Mouse (Mus musculus): ENCODE measurements around the gene Wnt9a. TPM values are rescaled to one million over a fixed set of nuclear protein-coding genes. Genes with fewer than 3 reads are reported as not detected.
"Not testable (repeated sequence)": the region's sequence is repeated elsewhere in the genome, so short reads cannot be mapped to it uniquely, and the experiment has no call there.

The Wnt9a gene
- polyA plus RNA-seq, 1 experiment from 2014 or later, result 4.1 TPM

- WGBS, result 74% methylated on average over 10 of the region's 10 CpGs
- Histone ChIP-seq H3K27ac (no peak overlapping the region), H3K27me3 (ENCODE audit: insufficient read depth, poor library complexity, severe bottlenecking) (peaks cover 99% of the 10 kb centered on the region), H3K4me1 (no peaks in the 10 kb centered on the region), H3K9me3 (no peaks in the 10 kb centered on the region), H3K4me3 (no peak overlapping the region), H3K36me3 (no peaks in the 10 kb centered on the region)
- no peak for DNase-seq (ENCODE audit: low spot score)
These were observed 23.8 kb upstream of the Wnt9a start for GRCm38 (mm10) chr11:59282933-59283332.

GRCm38 (mm10) chr11:59284146-59284545 is 22.6 kb upstream of the Wnt9a start:
- Histone ChIP-seq H3K9me3 (no peaks in the 10 kb centered on the region), H3K4me3 (no peak overlapping the region), H3K36me3 (no peaks in the 10 kb centered on the region), H3K27me3 (ENCODE audit: insufficient read depth, poor library complexity, severe bottlenecking) (peaks cover 99% of the 10 kb centered on the region), H3K4me1 (peaks cover 5% of the 10 kb centered on the region; the same call in 1 of the 2 replicates), H3K27ac (no peak overlapping the region)
- 11% methylated on average over 14 of the region's 14 CpGs for WGBS
- no peak for DNase-seq (ENCODE audit: low spot score)

DNA sequence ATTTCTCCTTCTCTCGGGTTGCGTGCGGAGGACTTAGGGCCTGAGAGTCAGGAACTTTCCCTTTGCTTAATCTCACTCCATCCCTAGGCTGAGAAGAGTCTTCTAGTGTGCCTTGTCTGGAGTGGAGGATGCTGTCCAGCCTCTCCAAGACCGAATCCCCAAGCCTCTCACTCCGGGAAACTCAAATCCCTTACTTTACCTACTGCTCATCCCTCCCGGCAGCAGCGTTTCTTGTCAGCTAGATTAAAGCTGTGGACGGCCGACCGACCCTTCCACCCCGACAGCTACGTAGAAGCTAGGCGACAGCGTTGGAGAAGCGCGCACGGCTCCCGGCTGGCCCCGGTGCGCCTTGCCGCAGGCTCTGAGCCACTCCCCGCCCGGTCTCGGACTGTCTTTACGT is 17.0 kb upstream of the Wnt9a start:
- H3K36me3 ChIP-seq, result no peaks in the 10 kb centered on the region
- peaks cover 95% of the 10 kb centered on the region for H3K27me3 ChIP-seq (ENCODE audit: insufficient read depth, poor library complexity, severe bottlenecking)
- no peaks in the 10 kb centered on the region for H3K9me3 ChIP-seq
- H3K27ac ChIP-seq, result no peak overlapping the region
- under 1% methylated on average over 25 of the region's 25 CpGs for WGBS
- H3K4me1 ChIP-seq, result peaks cover 16% of the 10 kb centered on the region
- peak overlapping the region; percentile 45; the same call in 1 of the 2 replicates for H3K4me3 ChIP-seq
- no peak for DNase-seq (ENCODE audit: low spot score)

DNA sequence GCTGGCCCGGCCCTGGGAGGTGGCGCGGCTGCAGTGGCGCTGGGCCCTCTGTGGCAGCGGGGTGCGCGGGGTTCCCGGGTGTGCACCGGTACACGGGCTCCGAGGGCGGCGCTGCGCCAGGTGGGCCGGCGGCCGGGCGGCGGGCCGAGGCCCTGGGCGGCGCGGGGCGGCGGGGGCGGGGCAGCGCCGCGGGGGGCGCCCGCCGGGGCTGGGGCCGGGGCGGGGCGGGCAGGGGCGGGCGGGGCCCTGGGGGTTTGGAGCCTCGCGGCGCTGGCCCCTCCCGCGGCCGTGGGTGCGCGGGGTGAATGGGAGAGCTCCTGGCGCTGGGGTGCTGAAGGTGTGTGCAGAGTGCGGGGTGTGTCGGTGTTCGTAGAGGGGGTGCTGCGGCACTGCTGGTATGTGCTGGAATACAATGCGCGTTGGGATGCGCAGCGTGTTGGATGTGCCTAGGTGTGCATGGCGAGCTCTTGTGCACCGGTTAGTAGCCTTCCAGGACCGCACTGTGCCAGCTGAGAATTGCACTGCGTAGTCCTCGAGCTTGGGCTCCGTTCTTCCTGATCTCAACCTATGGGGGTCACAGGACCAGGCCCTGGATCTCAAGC is 15.9 kb upstream of the Wnt9a start, which contains the start of gene Wnt3a:
Gene Wnt3a (minus strand): TSS at position 51 of the 602 bp plus-strand sequence.
- no peaks in the 10 kb centered on the region for H3K9me3 ChIP-seq
- H3K27me3 ChIP-seq (ENCODE audit: insufficient read depth, poor library complexity, severe bottlenecking), result peaks cover 90% of the 10 kb centered on the region
- WGBS, result 3% methylated on average over 60 of the region's 60 CpGs
- DNase-seq (ENCODE audit: low spot score), result no peak
- peaks cover 16% of the 10 kb centered on the region for H3K4me1 ChIP-seq
- peak within 1 kb of the TSS; percentile 45 for H3K4me3 ChIP-seq
- H3K36me3 ChIP-seq, result no peaks in the 10 kb centered on the region
- no peak within 1 kb of the TSS for H3K27ac ChIP-seq

DNA sequence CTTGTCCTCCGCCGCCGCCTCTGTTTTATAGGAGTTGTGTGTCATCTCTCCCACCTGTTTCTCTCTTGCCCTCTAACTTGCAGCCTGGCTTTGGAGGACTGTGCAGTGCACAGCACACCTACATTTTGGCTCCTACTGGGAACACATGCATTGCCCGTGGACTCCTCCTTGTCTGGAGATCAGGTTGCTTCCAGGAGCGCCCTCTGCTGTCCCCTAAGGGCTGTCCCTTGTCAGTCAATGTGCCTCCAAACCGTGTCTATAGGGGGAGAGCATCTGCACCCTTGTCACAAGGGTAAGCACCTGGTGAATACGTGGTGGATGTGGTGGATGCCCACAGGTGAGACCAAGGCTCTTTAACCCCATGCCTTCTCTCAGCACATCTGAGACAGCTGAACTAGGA is 13.1 kb upstream of the Wnt9a start:
- Histone ChIP-seq H3K9me3 (no peaks in the 10 kb centered on the region), H3K27me3 (ENCODE audit: insufficient read depth, poor library complexity, severe bottlenecking) (peaks cover 89% of the 10 kb centered on the region), H3K27ac (no peak overlapping the region), H3K4me1 (peaks cover 16% of the 10 kb centered on the region), H3K36me3 (no peaks in the 10 kb centered on the region), H3K4me3 (no peak overlapping the region)
- 24% methylated on average over 7 of the region's 7 CpGs for WGBS
- no peak for DNase-seq (ENCODE audit: low spot score)

GRCm38 (mm10) chr11:59297941-59298340 is 8.8 kb upstream of the Wnt9a start:
- Histone ChIP-seq H3K36me3 (no peaks in the 10 kb centered on the region), H3K27ac (no peak overlapping the region), H3K4me3 (no peak overlapping the region), H3K4me1 (no peaks in the 10 kb centered on the region), H3K27me3 (ENCODE audit: insufficient read depth, poor library complexity, severe bottlenecking) (peaks cover 78% of the 10 kb centered on the region), H3K9me3 (no peaks in the 10 kb centered on the region)
- 16% methylated on average over 7 of the region's 7 CpGs for WGBS
- DNase-seq (ENCODE audit: low spot score), result no peak

DNA sequence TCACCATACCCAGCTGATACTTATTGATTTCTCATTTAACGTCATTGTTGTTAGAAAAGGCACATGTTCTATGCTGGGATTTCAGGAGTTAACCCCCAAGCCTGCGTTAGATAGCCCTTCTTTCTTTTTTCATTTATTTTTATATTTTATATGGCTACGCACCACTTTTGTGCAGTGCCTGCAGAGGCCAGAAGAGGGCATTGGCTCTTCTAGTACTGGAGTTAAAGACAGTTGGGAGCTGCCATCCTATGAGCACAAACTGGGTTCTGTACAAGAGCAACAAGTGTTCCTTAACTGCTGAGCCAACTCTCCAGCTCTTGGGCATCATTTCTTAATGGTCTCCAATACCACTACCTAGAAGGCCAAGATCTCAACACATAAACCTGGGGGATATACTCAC is 6.5 kb upstream of the Wnt9a start:
- H3K27ac ChIP-seq, result no peak overlapping the region
- H3K27me3 ChIP-seq (ENCODE audit: insufficient read depth, poor library complexity, severe bottlenecking), result peaks cover 87% of the 10 kb centered on the region
- 23% methylated on average over 3 of the region's 3 CpGs for WGBS
- DNase-seq (ENCODE audit: low spot score), result no peak
- H3K4me3 ChIP-seq, result no peak overlapping the region
- peaks cover 3% of the 10 kb centered on the region; the same call in 1 of the 2 replicates for H3K4me1 ChIP-seq
- H3K9me3 ChIP-seq, result no peaks in the 10 kb centered on the region
- no peaks in the 10 kb centered on the region for H3K36me3 ChIP-seq

DNA sequence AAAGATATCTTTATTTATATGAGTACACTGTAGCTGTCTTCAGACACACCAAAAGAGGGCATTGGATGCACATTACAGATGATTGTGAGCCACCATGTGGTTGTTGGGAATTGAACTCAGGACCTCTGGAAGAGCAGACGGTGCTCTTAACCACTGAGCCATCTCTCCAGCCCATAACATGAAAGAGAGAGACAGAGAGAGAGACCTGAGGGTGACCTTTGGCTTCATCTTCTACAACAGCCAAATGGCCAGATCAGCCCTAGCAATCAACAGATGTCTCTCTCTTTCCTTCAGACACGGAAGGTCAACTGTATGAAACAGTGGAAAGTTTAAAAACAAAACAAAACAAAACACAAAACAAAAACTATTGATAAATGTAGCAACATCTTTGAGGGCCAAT is 5.7 kb upstream of the Wnt9a start:
- not testable (repeated sequence) for H3K4me1 ChIP-seq; DNase-seq (ENCODE audit: low spot score); H3K27ac ChIP-seq; H3K4me3 ChIP-seq; H3K36me3 ChIP-seq; H3K9me3 ChIP-seq
- H3K27me3 ChIP-seq (ENCODE audit: insufficient read depth, poor library complexity, severe bottlenecking), result peaks cover 87% of the 10 kb centered on the region
- WGBS, result 54% methylated on average over 2 of the region's 2 CpGs

GRCm38 (mm10) chr11:59302700-59303569 is 3.8 kb upstream of the Wnt9a start:
- H3K27me3 ChIP-seq (ENCODE audit: insufficient read depth, poor library complexity, severe bottlenecking), result peaks cover 86% of the 10 kb centered on the region

GRCm38 (mm10) chr11:59305008-59305820 is 1.5 kb upstream of the Wnt9a start:
- Histone ChIP-seq H3K4me3 (no peak overlapping the region), H3K27me3 (ENCODE audit: insufficient read depth, poor library complexity, severe bottlenecking) (peaks cover 90% of the 10 kb centered on the region), H3K4me1 (peaks cover 42% of the 10 kb centered on the region), H3K9me3 (no peaks in the 10 kb centered on the region), H3K36me3 (no peaks in the 10 kb centered on the region), H3K27ac (no peak overlapping the region)
- 42% methylated on average over 22 of the region's 22 CpGs for whole genome bisulfite sequencing
- no peak for DNase-seq (ENCODE audit: low spot score)

More at GRCm38 (mm10) chr11:59302700-59303569, 3.8 kb upstream of the Wnt9a start:
- Histone ChIP-seq H3K4me1 (peaks cover 24% of the 10 kb centered on the region), H3K36me3 (no peaks in the 10 kb centered on the region), H3K4me3 (no peak overlapping the region), H3K27ac (no peak overlapping the region), H3K9me3 (no peaks in the 10 kb centered on the region)
- DNase-seq (ENCODE audit: low spot score), result no peak
- 35% methylated on average over 10 of the region's 10 CpGs for WGBS

- Histone ChIP-seq H3K27ac (no peak overlapping the region), H3K4me3 (peak overlapping the region; percentile 72), H3K9me3 (no peaks in the 10 kb centered on the region), H3K27me3 (ENCODE audit: insufficient read depth, poor library complexity, severe bottlenecking) (peaks cover 91% of the 10 kb centered on the region), H3K4me1 (peaks cover 42% of the 10 kb centered on the region), H3K36me3 (no peaks in the 10 kb centered on the region)
- 15% methylated on average over 10 of the region's 10 CpGs for WGBS
- DNase-seq (ENCODE audit: low spot score), result no peak
These were observed 910 bp upstream of the Wnt9a start for GRCm38 (mm10) chr11:59305821-59306215.

- peaks cover 52% of the 10 kb centered on the region for H3K4me1 ChIP-seq
- peaks cover 95% of the 10 kb centered on the region for H3K27me3 ChIP-seq (ENCODE audit: insufficient read depth, poor library complexity, severe bottlenecking)
- peak overlapping the region; percentile 76; the same call in 1 of the 2 replicates for H3K27ac ChIP-seq
These were observed 865 bp downstream of the Wnt9a start for GRCm38 (mm10) chr11:59307422-59308163.

More at GRCm38 (mm10) chr11:59307422-59308163, 865 bp downstream of the Wnt9a start:
- 1% methylated on average over 45 of the region's 45 CpGs for WGBS
- Histone ChIP-seq H3K36me3 (no peaks in the 10 kb centered on the region), H3K9me3 (no peaks in the 10 kb centered on the region), H3K4me3 (peak overlapping the region; percentile 72)
- DNase-seq (ENCODE audit: low spot score), result peak; percentile 86

All from heart, embryonic 10.5 days (tissue).